Mouse (Mus musculus) myocyte (in vitro differentiated cells): ENCODE results near the gene Commd2.

Experiments
- CEBPB ChIP-seq: IDR thresholded peaks from 2 replicates; pipeline ENCODE4 v1.6.1; 2011; ENCODE audit warnings: mild to moderate bottlenecking, moderate library complexity; ENCODE audit not compliant: poor library complexity, insufficient read depth, severe bottlenecking
- E2F4 ChIP-seq: IDR thresholded peaks from one replicate; pipeline ENCODE4 v1.6.1; 2011; ENCODE audit warnings: mild to moderate bottlenecking, control low read depth, moderate library complexity; ENCODE audit not compliant: insufficient read depth
- POLR2A ChIP-seq: IDR thresholded peaks from one replicate; pipeline ENCODE4 v1.6.1; 2011; ENCODE audit warnings: low read depth, mild to moderate bottlenecking, control low read depth, moderate library complexity; ENCODE audit not compliant: insufficient read length
- POLR2AphosphoS2 ChIP-seq: IDR thresholded peaks from one replicate; pipeline ENCODE4 v1.6.1; 2011; ENCODE audit warnings: low read depth, control low read depth; ENCODE audit not compliant: insufficient read length
- TCF12 ChIP-seq: IDR thresholded peaks from one replicate; pipeline ENCODE4 v1.6.1; 2011; ENCODE audit warnings: mild to moderate bottlenecking, control low read depth; ENCODE audit not compliant: poor library complexity, insufficient read depth, severe bottlenecking
- USF1 ChIP-seq: IDR thresholded peaks from one replicate; pipeline ENCODE4 v1.6.1; 2011; ENCODE audit warnings: low read depth, mild to moderate bottlenecking, control low read depth, moderate library complexity

DNA sequence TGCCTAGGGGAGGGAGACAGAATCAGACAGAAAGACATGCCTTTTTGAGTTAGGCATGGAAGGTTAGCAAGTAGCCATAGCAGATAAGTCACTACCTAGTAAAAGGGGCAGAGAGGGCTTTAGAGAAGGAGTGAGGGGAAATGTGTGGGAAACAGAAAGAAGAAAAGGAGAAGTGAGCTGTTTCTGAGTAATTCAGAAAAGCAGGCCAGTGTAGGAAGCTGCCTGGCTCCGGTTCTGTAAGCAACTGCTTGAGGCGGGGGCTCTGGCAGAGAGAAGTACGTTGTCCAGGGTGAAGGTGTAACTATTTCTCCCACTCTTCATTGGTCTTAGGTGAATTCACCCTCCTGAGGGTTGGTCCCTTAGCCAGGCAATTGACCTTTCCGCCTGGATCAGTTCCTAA, 44.7 kb upstream of the Commd2 start:
- TF ChIP-seq TCF12 (no peak), POLR2AphosphoS2 (no peak), POLR2A (no peak), USF1 (no peak), E2F4 (no peak), CEBPB (no peak)
